Mouse (Mus musculus) spleen, adult 2 months (tissue): ENCODE results near the gene Macrod2. TPM values are rescaled to one million over a fixed set of nuclear protein-coding genes. Genes with fewer than 3 reads are reported as not detected.

Experiments
- DNase-seq, 2 experiments: peaks; one replicate each; pipeline versions ENCODE4 v3.0.0 to v3.0.0-alpha.2; 2012 to 2021; ENCODE audit warnings: low spot score in 2 of 2, low read depth in 1 of 2
- H3K27ac ChIP-seq: fragments of 200-500 bp; 2 replicates; pipeline ENCODE4 v1.5.1; 2012; ENCODE audit warnings: low read length, inconsistent platforms; ENCODE audit not compliant: insufficient read depth
- H3K27me3 ChIP-seq: fragments of 200-500 bp; 2 replicates; pipeline ENCODE4 v1.6.1; 2012; ENCODE audit warnings: mild to moderate bottlenecking, moderate library complexity, low read length, inconsistent platforms; ENCODE audit not compliant: control insufficient read depth, insufficient read depth
- H3K36me3 ChIP-seq: fragments of 200-500 bp; 2 replicates; pipeline ENCODE4 v1.6.1; 2012; ENCODE audit warnings: mild to moderate bottlenecking, low read length, inconsistent platforms; ENCODE audit not compliant: control insufficient read depth, insufficient read depth
- H3K4me1 ChIP-seq: fragments of 200-500 bp; 2 replicates; pipeline ENCODE4 v1.6.1; 2011; ENCODE audit warnings: inconsistent platforms; ENCODE audit not compliant: control insufficient read depth, insufficient read depth, insufficient read length
- H3K4me3 ChIP-seq: fragments of 200-500 bp; 2 replicates; pipeline ENCODE4 v1.5.1; 2011; ENCODE audit warnings: mild to moderate bottlenecking, inconsistent platforms; ENCODE audit not compliant: insufficient read depth, insufficient read length; ENCODE audit errors: extremely low read depth
- CTCF ChIP-seq: fragments of 200-500 bp; IDR thresholded peaks from 2 replicates; pipeline ENCODE4 v1.5.1; 2011; ENCODE audit warnings: mild to moderate bottlenecking, inconsistent platforms; ENCODE audit not compliant: insufficient read depth, insufficient read length, insufficient replicate concordance; ENCODE audit errors: extremely low read depth
- POLR2A ChIP-seq: fragments of 200-500 bp; IDR thresholded peaks from 2 replicates; pipeline ENCODE4 v1.6.1; 2011; ENCODE audit warnings: low read depth, low read length, inconsistent platforms
- WGBS: fragments of 180-500 bp; shearing (Covaris S2); methylation state at CpG from one replicate; pipeline ENCODE4 v1.1.7; 2018; 5-methylcytosine and 5-hydroxymethylcytosine counted together
- polyA plus RNA-seq: library from polyadenylated mRNA; depleted of rRNA; stranded (reverse); fragments of >200 nt; gene quantifications from 2 replicates; pipeline ENCODE4 v1.2.3, GENCODE M21; 2012

The Macrod2 gene
- polyA plus RNA-seq, 1 experiment: 2.2 TPM

GRCm38 (mm10) chr2:141472791-141473190 lies 1077.7 kb downstream of the Macrod2 start:
- no peak for DNase-seq
- 88% methylated on average over 1 of the region's 1 CpGs for WGBS
- no peaks in the 10 kb centered on the region for H3K4me1 ChIP-seq

GRCm38 (mm10) chr2:141477585-141477984 lies 1082.5 kb downstream of the Macrod2 start:
- 76% methylated on average over 3 of the region's 3 CpGs for WGBS
- DNase-seq: no peak
- no peak overlapping the region for H3K4me3 ChIP-seq
- no peak overlapping the region for H3K27ac ChIP-seq
- no peaks in the 10 kb centered on the region for H3K27me3 ChIP-seq
- no peaks in the 10 kb centered on the region for H3K4me1 ChIP-seq
- TF ChIP-seq CTCF: no peak
- H3K36me3 ChIP-seq: no peaks in the 10 kb centered on the region

More at GRCm38 (mm10) chr2:141472791-141473190, 1077.7 kb downstream of the Macrod2 start:
- H3K27ac ChIP-seq: no peak overlapping the region
- no peak overlapping the region for H3K4me3 ChIP-seq
- no peak for TF ChIP-seq CTCF
- TF ChIP-seq POLR2A: no peak
- no peaks in the 10 kb centered on the region for H3K36me3 ChIP-seq
- H3K27me3 ChIP-seq: no peaks in the 10 kb centered on the region

- TF ChIP-seq CTCF (no peak), POLR2A (no peak)
- no peaks in the 10 kb centered on the region for H3K4me1 ChIP-seq
- no peaks in the 10 kb centered on the region for H3K36me3 ChIP-seq
- no peak overlapping the region for H3K27ac ChIP-seq
- no peak for DNase-seq
- H3K27me3 ChIP-seq: no peaks in the 10 kb centered on the region
- 81% methylated on average over 3 of the region's 3 CpGs for WGBS
- H3K4me3 ChIP-seq: no peak overlapping the region
Observed at GRCm38 (mm10) chr2:141490518-141490917, 1095.4 kb downstream of the Macrod2 start.

GRCm38 (mm10) chr2:141505451-141505850 lies 1110.3 kb downstream of the Macrod2 start:
- Histone ChIP-seq H3K27ac (no peak overlapping the region), H3K36me3 (no peaks in the 10 kb centered on the region), H3K4me3 (no peak overlapping the region), H3K4me1 (no peaks in the 10 kb centered on the region), H3K27me3 (no peaks in the 10 kb centered on the region)
- DNase-seq: no peak
- 90% methylated on average over 3 of the region's 3 CpGs for WGBS
- no peak for TF ChIP-seq CTCF
- TF ChIP-seq POLR2A: no peak

- Histone ChIP-seq H3K4me3 (no peak overlapping the region), H3K4me1 (no peaks in the 10 kb centered on the region), H3K27me3 (no peaks in the 10 kb centered on the region), H3K27ac (no peak overlapping the region), H3K36me3 (no peaks in the 10 kb centered on the region)
- TF ChIP-seq POLR2A (no peak), CTCF (no peak)
- 82% methylated on average over 9 of the region's 9 CpGs for WGBS
- DNase-seq: no peak
Observed at GRCm38 (mm10) chr2:141507929-141508897, 1113.1 kb downstream of the Macrod2 start.

DNA sequence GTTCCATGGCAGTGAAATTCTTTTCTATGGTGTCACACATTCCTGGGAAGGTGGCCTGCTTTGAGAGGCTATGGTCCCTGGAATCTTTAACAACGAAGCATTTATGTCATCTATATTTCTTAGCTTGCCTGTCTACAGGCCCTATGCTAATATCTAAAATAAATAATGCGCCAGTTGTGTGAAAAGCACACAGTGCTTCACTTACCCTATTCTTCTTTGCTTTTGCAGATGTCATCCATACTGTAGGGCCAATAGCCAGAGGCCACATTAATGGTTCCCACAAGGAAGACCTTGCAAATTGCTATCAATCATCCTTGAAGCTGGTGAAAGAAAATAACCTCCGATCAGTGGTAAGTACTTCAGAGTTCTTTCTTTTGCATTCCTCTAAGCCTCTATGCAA lies 1119.9 kb downstream of the Macrod2 start:
- WGBS: 78% methylated on average over 3 of the region's 3 CpGs
- no peaks in the 10 kb centered on the region for H3K27me3 ChIP-seq
- no peaks in the 10 kb centered on the region for H3K36me3 ChIP-seq
- no peak for DNase-seq
- no peaks in the 10 kb centered on the region for H3K4me1 ChIP-seq
- H3K27ac ChIP-seq: no peak overlapping the region
- no peak for TF ChIP-seq CTCF
- no peak for TF ChIP-seq POLR2A
- H3K4me3 ChIP-seq: no peak overlapping the region

- DNase-seq: no peak
- Histone ChIP-seq H3K4me3 (no peak overlapping the region), H3K27ac (no peak overlapping the region), H3K27me3 (no peaks in the 10 kb centered on the region), H3K36me3 (no peaks in the 10 kb centered on the region), H3K4me1 (no peaks in the 10 kb centered on the region)
- TF ChIP-seq CTCF (no peak), POLR2A (no peak)
- 90% methylated on average over 4 of the region's 4 CpGs for WGBS
Observed at GRCm38 (mm10) chr2:141522081-141522480, 1127.0 kb downstream of the Macrod2 start.
